Mouse (Mus musculus) bone marrow, adult 2 months (tissue): ENCODE data around the gene Gm17324.

Experiments
- CTCF ChIP-seq: fragments of 200-500 bp; IDR thresholded peaks from 2 replicates; pipeline ENCODE4 v1.5.1; 2011; ENCODE audit warnings: low read length, control low read depth; ENCODE audit not compliant: control insufficient read depth, insufficient read depth
- POLR2A ChIP-seq: fragments of 200-500 bp; IDR thresholded peaks from 2 replicates; pipeline ENCODE4 v1.6.1; 2011; ENCODE audit warnings: low read depth, mild to moderate bottlenecking, control low read depth, low read length, borderline replicate concordance; ENCODE audit not compliant: control insufficient read depth

- TF ChIP-seq POLR2A: no peak
- no peak for TF ChIP-seq CTCF
These were observed 36.1 kb upstream of the Gm17324 start for GRCm38 (mm10) chr9:78484660-78485059.
